Mouse (Mus musculus) stomach, postnatal 0 days (tissue): ENCODE data around the gene Ppp3ca. TPM values are rescaled to one million over a fixed set of nuclear protein-coding genes. Genes with fewer than 3 reads are reported as not detected.

Experiments used
- ATAC-seq: fragments of 200-750 bp; cut with Nextera tagmentation; 2 replicates; pipeline ENCODE4 v1.8.0; 2017; ENCODE audit not compliant: low FRiP score, low TSS enrichment
- DNase-seq: peaks from one replicate; pipeline ENCODE4 v3.0.0-alpha.2; 2016; ENCODE audit warnings: low spot score
- H3K27ac ChIP-seq: fragments of 300-500 bp; sonication (generic); replicated peaks from 2 replicates; pipeline ENCODE4 v1.5.1; 2014; ENCODE audit warnings: mild to moderate bottlenecking, control low read depth
- H3K27me3 ChIP-seq: fragments of 300-500 bp; sonication (generic); 2 replicates; pipeline ENCODE4 v1.6.1; 2014; ENCODE audit warnings: low read length; ENCODE audit not compliant: control insufficient read depth, insufficient read depth
- H3K36me3 ChIP-seq: fragments of 300-500 bp; sonication (generic); 2 replicates; pipeline ENCODE4 v1.6.1; 2014; ENCODE audit warnings: low read length, mixed read lengths; ENCODE audit not compliant: control insufficient read depth, insufficient read depth
- H3K4me1 ChIP-seq: fragments of 300-500 bp; sonication (generic); replicated peaks from 2 replicates; pipeline ENCODE4 v1.6.1; 2014; ENCODE audit warnings: antibody characterized with exemption; ENCODE audit not compliant: control insufficient read depth, insufficient read depth
- H3K4me2 ChIP-seq: fragments of 300-500 bp; sonication (generic); replicated peaks from 2 replicates; pipeline ENCODE4 v1.6.1; 2014; ENCODE audit warnings: low read depth, mild to moderate bottlenecking, control low read depth, moderate library complexity
- H3K4me3 ChIP-seq: fragments of 300-500 bp; sonication (generic); 2 replicates; pipeline ENCODE4 v1.5.1; 2014; ENCODE audit warnings: low read depth, low read length, control low read depth
- H3K9ac ChIP-seq: fragments of 300-500 bp; sonication (generic); 2 replicates; pipeline ENCODE4 v1.6.1; 2014; ENCODE audit warnings: mild to moderate bottlenecking, low read length, control low read depth, mixed read lengths
- H3K9me3 ChIP-seq: fragments of 300-500 bp; sonication (generic); 2 replicates; pipeline ENCODE4 v1.6.1; 2016; ENCODE audit warnings: low read length; ENCODE audit not compliant: control insufficient read depth
- CTCF ChIP-seq: IDR thresholded peaks from 2 replicates; pipeline ENCODE4 v1.5.1; 2016; ENCODE audit warnings: antibody characterized with exemption, low read depth, mild to moderate bottlenecking, moderate library complexity
- EP300 ChIP-seq: optimal IDR thresholded peaks from 2 replicates; pipeline ENCODE3; 2016; ENCODE audit warnings: antibody characterized with exemption
- WGBS: fragments of 180-500 bp; shearing (Covaris S2); extraction: QIAGEN DNeasy Blood & Tissue Kit; methylation state at CpG from one replicate; pipeline ENCODE4 v1.1.7; 2014; 5-methylcytosine and 5-hydroxymethylcytosine counted together
- microRNA-seq: library from miRNA; unstranded; fragments of <30 nt; microRNA quantifications from one replicate; pipeline ENCODE4, GENCODE M21; 2016
- polyA plus RNA-seq: library from polyadenylated mRNA; unstranded; fragments of >200 nt; fragmentation: Nextera tagmentation; extraction: Ambion mirVana; gene quantifications from 2 replicates; pipeline ENCODE4 v1.2.1, GENCODE M21; 2015

Ppp3ca gene
- polyA plus RNA-seq, 1 experiment from 2014 or later = 50.2 TPM

- 56% methylated on average over 3 of the region's 3 CpGs for WGBS
- Histone ChIP-seq H3K9me3 (no peaks in the 10 kb centered on the region), H3K36me3 (no peaks in the 10 kb centered on the region), H3K27ac (no peak overlapping the region), H3K4me2 (no peak overlapping the region), H3K9ac (no peak overlapping the region), H3K27me3 (no peaks in the 10 kb centered on the region), H3K4me1 (no peaks in the 10 kb centered on the region), H3K4me3 (no peak overlapping the region)
- ATAC-seq (no peak), DNase-seq (no peak)
- TF ChIP-seq EP300 (no peak), CTCF (no peak)
Measured at GRCm38 (mm10) chr3:136986096-136986881, 316.4 kb downstream of the Ppp3ca start.

Small RNA genes lying within 50 kb of the gene (microRNA-seq; reads per million reads assigned to microRNA genes)
- not detected for gene Gm44327
